Mouse (Mus musculus): ENCODE results near the gene Slc35e4. TPM values are rescaled to one million over a fixed set of nuclear protein-coding genes. Genes with fewer than 3 reads are reported as not detected.

Slc35e4 gene
- polyA plus RNA-seq, 1 experiment from 2014 or later, result 20.7 TPM

- Histone ChIP-seq H3K9ac (ENCODE audit: low read depth, low read length) (peak within 1 kb of the TSS; percentile 63), H3K4me2 (ENCODE audit: low read length) (peak within 1 kb of the TSS; percentile 57), H3K27ac (ENCODE audit: low read length) (peak within 1 kb of the TSS; percentile 54), H3K4me1 (ENCODE audit: control insufficient read depth, insufficient read depth, low read length) (peaks cover 11% of the 10 kb centered on the region), H3K27me3 (ENCODE audit: control insufficient read depth, insufficient read depth, low read depth, low read length) (no peaks in the 10 kb centered on the region), H3K36me3 (ENCODE audit: control insufficient read depth, insufficient read depth, low read length) (peaks cover 22% of the 10 kb centered on the region), H3K9me3 (replicated peaks; ENCODE audit: control insufficient read depth, low read length, poor library complexity, severe bottlenecking) (no peaks in the 10 kb centered on the region), H3K4me3 (ENCODE audit: low read depth, low read length) (peak within 1 kb of the TSS; percentile 45)
- ATAC-seq, result peak; percentile 97
- WGBS, result 2% methylated on average over 46 of the region's 46 CpGs
These were observed 19.8 kb downstream of the Slc35e4 start, which contains the start of the genes 4921536K21Rik and Dusp18 for GRCm38 (mm10) chr11:3894406-3895281. TSS of gene 4921536K21Rik (minus strand) at chr11:3895098. TSS of gene Dusp18 (plus strand) at chr11:3895240.

- Histone ChIP-seq H3K9ac (ENCODE audit: low read depth, low read length) (no peak overlapping the region), H3K4me3 (ENCODE audit: low read depth, low read length) (no peak overlapping the region; the same call in 1 of the 2 replicates), H3K9me3 (replicated peaks; ENCODE audit: control insufficient read depth, low read length, poor library complexity, severe bottlenecking) (no peaks in the 10 kb centered on the region), H3K4me2 (ENCODE audit: low read length) (peak overlapping the region; percentile 57), H3K4me1 (ENCODE audit: control insufficient read depth, insufficient read depth, low read length) (peaks cover 11% of the 10 kb centered on the region), H3K27ac (ENCODE audit: low read length) (no peak overlapping the region), H3K36me3 (ENCODE audit: control insufficient read depth, insufficient read depth, low read length) (peaks cover 22% of the 10 kb centered on the region), H3K27me3 (ENCODE audit: control insufficient read depth, insufficient read depth, low read depth, low read length) (no peaks in the 10 kb centered on the region)
- WGBS, result 80% methylated on average over 6 of the region's 6 CpGs
- ATAC-seq, result no peak
These were observed 20.5 kb downstream of the Slc35e4 start for GRCm38 (mm10) chr11:3893970-3894369.

GRCm38 (mm10) chr11:3887331-3887730, 27.1 kb downstream of the Slc35e4 start:
- no peaks in the 10 kb centered on the region for H3K9me3 ChIP-seq (replicated peaks; ENCODE audit: control insufficient read depth, low read length, poor library complexity, severe bottlenecking)
- no peak for ATAC-seq
- no peaks in the 10 kb centered on the region for H3K27me3 ChIP-seq (ENCODE audit: control insufficient read depth, insufficient read depth, low read depth, low read length)
- H3K4me1 ChIP-seq (ENCODE audit: control insufficient read depth, insufficient read depth, low read length), result no peaks in the 10 kb centered on the region
- H3K4me2 ChIP-seq (ENCODE audit: low read length), result no peak overlapping the region
- H3K9ac ChIP-seq (ENCODE audit: low read depth, low read length), result no peak overlapping the region
- no peak overlapping the region for H3K27ac ChIP-seq (ENCODE audit: low read length)
- no peak overlapping the region for H3K4me3 ChIP-seq (ENCODE audit: low read depth, low read length)
- H3K36me3 ChIP-seq (ENCODE audit: control insufficient read depth, insufficient read depth, low read length), result no peaks in the 10 kb centered on the region
- 87% methylated on average over 5 of the region's 5 CpGs for WGBS

- no peak for ATAC-seq
- Histone ChIP-seq H3K27me3 (ENCODE audit: control insufficient read depth, insufficient read depth, low read depth, low read length) (no peaks in the 10 kb centered on the region), H3K27ac (ENCODE audit: low read length) (no peak overlapping the region), H3K4me1 (ENCODE audit: control insufficient read depth, insufficient read depth, low read length) (no peaks in the 10 kb centered on the region), H3K9me3 (replicated peaks; ENCODE audit: control insufficient read depth, low read length, poor library complexity, severe bottlenecking) (no peaks in the 10 kb centered on the region), H3K36me3 (ENCODE audit: control insufficient read depth, insufficient read depth, low read length) (no peaks in the 10 kb centered on the region), H3K4me3 (ENCODE audit: low read depth, low read length) (no peak overlapping the region), H3K9ac (ENCODE audit: low read depth, low read length) (no peak overlapping the region), H3K4me2 (ENCODE audit: low read length) (no peak overlapping the region)
- WGBS, result 80% methylated on average over 3 of the region's 3 CpGs
These were observed 30.8 kb downstream of the Slc35e4 start for GRCm38 (mm10) chr11:3883711-3884110.

GRCm38 (mm10) chr11:3879836-3880235, 34.6 kb downstream of the Slc35e4 start:
- no peak overlapping the region for H3K4me2 ChIP-seq (ENCODE audit: low read length)
- no peaks in the 10 kb centered on the region for H3K27me3 ChIP-seq (ENCODE audit: control insufficient read depth, insufficient read depth, low read depth, low read length)
- no peaks in the 10 kb centered on the region for H3K9me3 ChIP-seq (replicated peaks; ENCODE audit: control insufficient read depth, low read length, poor library complexity, severe bottlenecking)
- no peaks in the 10 kb centered on the region for H3K4me1 ChIP-seq (ENCODE audit: control insufficient read depth, insufficient read depth, low read length)
- no peaks in the 10 kb centered on the region for H3K36me3 ChIP-seq (ENCODE audit: control insufficient read depth, insufficient read depth, low read length)
- H3K9ac ChIP-seq (ENCODE audit: low read depth, low read length), result no peak overlapping the region
- no peak overlapping the region for H3K27ac ChIP-seq (ENCODE audit: low read length)
- no peak for ATAC-seq
- H3K4me3 ChIP-seq (ENCODE audit: low read depth, low read length), result no peak overlapping the region
- WGBS, result 36% methylated on average over 2 of the region's 2 CpGs

GRCm38 (mm10) chr11:3878660-3879059, 35.8 kb downstream of the Slc35e4 start:
- Histone ChIP-seq H3K4me1 (ENCODE audit: control insufficient read depth, insufficient read depth, low read length) (no peaks in the 10 kb centered on the region), H3K27me3 (ENCODE audit: control insufficient read depth, insufficient read depth, low read depth, low read length) (no peaks in the 10 kb centered on the region), H3K4me3 (ENCODE audit: low read depth, low read length) (no peak overlapping the region), H3K9me3 (replicated peaks; ENCODE audit: control insufficient read depth, low read length, poor library complexity, severe bottlenecking) (no peaks in the 10 kb centered on the region), H3K9ac (ENCODE audit: low read depth, low read length) (no peak overlapping the region), H3K27ac (ENCODE audit: low read length) (no peak overlapping the region), H3K4me2 (ENCODE audit: low read length) (no peak overlapping the region), H3K36me3 (ENCODE audit: control insufficient read depth, insufficient read depth, low read length) (no peaks in the 10 kb centered on the region)
- WGBS, result 78% methylated on average over 7 of the region's 7 CpGs
- ATAC-seq, result no peak

GRCm38 (mm10) chr11:3876419-3876818, 38.0 kb downstream of the Slc35e4 start:
- H3K4me3 ChIP-seq (ENCODE audit: low read depth, low read length), result no peak overlapping the region
- H3K4me1 ChIP-seq (ENCODE audit: control insufficient read depth, insufficient read depth, low read length), result no peaks in the 10 kb centered on the region
- H3K27me3 ChIP-seq (ENCODE audit: control insufficient read depth, insufficient read depth, low read depth, low read length), result no peaks in the 10 kb centered on the region
- H3K9me3 ChIP-seq (replicated peaks; ENCODE audit: control insufficient read depth, low read length, poor library complexity, severe bottlenecking), result no peaks in the 10 kb centered on the region
- H3K9ac ChIP-seq (ENCODE audit: low read depth, low read length), result no peak overlapping the region
- no peak overlapping the region for H3K4me2 ChIP-seq (ENCODE audit: low read length)
- WGBS, result 85% methylated on average over 6 of the region's 6 CpGs
- no peak for ATAC-seq
- H3K27ac ChIP-seq (ENCODE audit: low read length), result no peak overlapping the region
- H3K36me3 ChIP-seq (ENCODE audit: control insufficient read depth, insufficient read depth, low read length), result no peaks in the 10 kb centered on the region

GRCm38 (mm10) chr11:3864343-3864742, 50.1 kb downstream of the Slc35e4 start:
- no peak overlapping the region for H3K27ac ChIP-seq (ENCODE audit: low read length)

GRCm38 (mm10) chr11:3863454-3864112, 50.9 kb downstream of the Slc35e4 start, which contains the start of gene Osbp2:
TSS of gene Osbp2 (minus strand) at chr11:3863903.
- H3K27ac ChIP-seq (ENCODE audit: low read length), result no peak within 1 kb of the TSS
- H3K4me1 ChIP-seq (ENCODE audit: control insufficient read depth, insufficient read depth, low read length), result peaks cover 5% of the 10 kb centered on the region; the same call in 1 of the 2 replicates
- peak within 1 kb of the TSS; percentile 53 for H3K4me3 ChIP-seq (ENCODE audit: low read depth, low read length)
- no peaks in the 10 kb centered on the region for H3K36me3 ChIP-seq (ENCODE audit: control insufficient read depth, insufficient read depth, low read length)
- H3K9me3 ChIP-seq (replicated peaks; ENCODE audit: control insufficient read depth, low read length, poor library complexity, severe bottlenecking), result no peaks in the 10 kb centered on the region
- no peaks in the 10 kb centered on the region for H3K27me3 ChIP-seq (ENCODE audit: control insufficient read depth, insufficient read depth, low read depth, low read length)
- 4% methylated on average over 53 of the region's 58 CpGs for WGBS
- peak; percentile 93 for ATAC-seq
- peak within 1 kb of the TSS; percentile 67 for H3K9ac ChIP-seq (ENCODE audit: low read depth, low read length)
- H3K4me2 ChIP-seq (ENCODE audit: low read length), result peak within 1 kb of the TSS; percentile 81

More at GRCm38 (mm10) chr11:3864343-3864742, 50.1 kb downstream of the Slc35e4 start:
- no peaks in the 10 kb centered on the region for H3K36me3 ChIP-seq (ENCODE audit: control insufficient read depth, insufficient read depth, low read length)
- 31% methylated on average over 6 of the region's 6 CpGs for WGBS
- H3K4me2 ChIP-seq (ENCODE audit: low read length), result peak overlapping the region; percentile 81
- peak overlapping the region; percentile 67 for H3K9ac ChIP-seq (ENCODE audit: low read depth, low read length)
- H3K4me1 ChIP-seq (ENCODE audit: control insufficient read depth, insufficient read depth, low read length), result peaks cover 5% of the 10 kb centered on the region; the same call in 1 of the 2 replicates
- H3K4me3 ChIP-seq (ENCODE audit: low read depth, low read length), result peak overlapping the region; percentile 53
- ATAC-seq, result peak; percentile 20; the same call in 1 of the 2 replicates
- no peaks in the 10 kb centered on the region for H3K9me3 ChIP-seq (replicated peaks; ENCODE audit: control insufficient read depth, low read length, poor library complexity, severe bottlenecking)
- H3K27me3 ChIP-seq (ENCODE audit: control insufficient read depth, insufficient read depth, low read depth, low read length), result no peaks in the 10 kb centered on the region

Data from midbrain, embryonic 16.5 days (tissue).